Mouse (Mus musculus): ENCODE measurements around the gene Dlec1. TPM values are rescaled to one million over a fixed set of nuclear protein-coding genes. Genes with fewer than 3 reads are reported as not detected.

Dlec1 gene
- polyA plus RNA-seq, 1 experiment, result 0.40 TPM

DNA sequence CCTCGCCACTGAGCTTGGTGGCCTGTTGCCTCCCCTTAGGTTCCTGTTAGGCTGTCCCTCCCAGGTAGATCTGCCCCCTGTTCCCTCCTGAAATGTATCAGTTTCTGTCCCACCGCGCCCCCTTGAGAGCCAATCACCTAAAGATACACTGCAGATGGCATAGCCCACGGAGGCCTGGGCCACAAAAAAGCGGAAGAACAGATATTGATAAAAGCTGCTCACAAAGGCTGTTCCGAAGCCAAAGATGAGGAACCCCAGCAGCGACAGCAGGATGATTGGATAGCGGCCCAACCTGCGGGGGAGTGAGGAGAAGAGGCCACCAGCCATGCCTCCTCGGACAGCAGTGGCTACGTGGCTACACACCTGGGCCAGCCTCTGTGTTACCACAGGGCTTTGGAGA lies 77.0 kb downstream of the Dlec1 start:
- DNase-seq (ENCODE audit: low read depth, low spot score), result no peak
- WGBS, result 91% methylated on average over 11 of the region's 11 CpGs

DNA sequence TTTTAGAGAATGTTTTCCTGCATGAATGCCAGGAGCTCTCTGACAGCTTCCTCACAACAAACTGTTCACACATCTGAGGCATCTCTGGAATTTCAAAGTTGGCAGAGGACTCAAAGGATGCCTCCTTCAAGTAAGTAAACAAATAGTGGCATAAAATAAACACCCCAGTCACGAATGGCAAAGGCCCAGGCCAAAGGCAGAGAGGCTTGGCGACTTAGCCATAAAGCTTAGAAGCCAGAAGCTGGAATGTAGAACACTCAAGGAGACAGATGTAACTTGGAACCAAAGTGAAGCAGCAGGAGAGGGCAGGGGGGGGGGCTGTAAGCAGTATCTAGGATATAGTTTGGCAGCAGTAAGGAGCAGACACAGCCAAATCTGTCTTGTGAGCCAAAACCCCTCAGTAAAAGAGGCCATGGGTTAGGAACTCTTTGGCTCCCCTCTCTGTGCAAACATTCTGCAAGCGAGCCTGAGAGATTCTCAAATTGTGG lies 79.0 kb downstream of the Dlec1 start:
- 11% methylated on average over 3 of the region's 3 CpGs for WGBS
- DNase-seq (ENCODE audit: low read depth, low spot score), result no peak

DNA sequence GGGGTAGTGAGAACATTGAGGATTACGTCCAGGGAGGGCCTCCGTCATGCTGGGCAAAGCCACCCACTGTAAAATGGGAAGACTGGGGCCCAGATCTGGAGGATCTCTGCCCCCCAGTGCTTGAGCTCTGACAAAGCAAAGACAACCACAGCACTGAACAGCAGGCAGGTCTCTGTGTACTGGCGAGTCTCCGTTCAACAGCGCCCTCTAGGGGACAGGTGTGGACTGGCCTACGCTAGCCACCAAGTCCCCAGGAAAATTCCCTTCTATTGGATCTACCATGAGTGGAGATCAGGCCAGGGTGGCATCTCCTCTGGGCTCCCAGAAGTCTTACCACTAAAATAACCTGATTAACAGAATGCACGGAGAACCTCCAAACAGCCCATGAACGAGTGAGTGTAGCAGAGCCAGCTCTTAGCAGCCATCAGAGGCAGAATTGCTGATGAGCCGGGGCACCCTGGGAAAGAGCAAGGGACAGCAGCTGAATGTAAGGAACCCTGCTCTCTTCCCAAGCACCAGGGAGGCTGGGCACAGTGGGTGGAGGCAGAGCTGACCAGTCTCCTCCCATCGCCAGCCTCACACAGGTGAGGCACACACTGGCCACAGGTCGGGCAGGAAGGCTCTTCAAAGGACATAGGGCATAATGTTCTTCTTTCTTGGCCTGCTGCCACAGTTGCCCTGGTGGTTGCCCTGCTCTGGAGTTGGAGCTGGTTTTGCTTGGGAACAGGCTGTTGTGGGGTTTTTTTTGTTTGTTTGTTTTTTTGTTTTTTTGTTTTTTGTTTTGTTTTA lies 90.1 kb downstream of the Dlec1 start:
- DNase-seq (ENCODE audit: low read depth, low spot score), result peak; percentile 52
- 23% methylated on average over 11 of the region's 11 CpGs for WGBS

Other genes starting within 250 kb of the Dlec1 start
- 21.5 and 33.9 TPM in 2 replicates for gene Ctdspl, start 176.0 kb upstream of the Dlec1 start, polyA plus RNA-seq (2012; rRNA removed)
- 6.0 and 6.1 TPM in 2 replicates for gene Vill, start 49.7 kb upstream of the Dlec1 start, polyA plus RNA-seq (2012; rRNA removed)
- 48.4 and 50.9 TPM in 2 replicates for gene Plcd1, start 9.0 kb upstream of the Dlec1 start, polyA plus RNA-seq (2012; rRNA removed)
- gene Acaa1b, start 54.6 kb downstream of the Dlec1 start, polyA plus RNA-seq (2012; rRNA removed), result 2.2 and 4.5 TPM in 2 replicates
- gene Gm47289, start 56.7 kb downstream of the Dlec1 start, polyA plus RNA-seq (2012; rRNA removed), result not detected in 2 replicates
- 0.06 and 0.16 TPM in 2 replicates for gene Slc22a13, start 106.6 kb downstream of the Dlec1 start, polyA plus RNA-seq (2012; rRNA removed)
- 14.2 and 18.4 TPM in 2 replicates for gene Oxsr1, start 219.9 kb downstream of the Dlec1 start, polyA plus RNA-seq (2012; rRNA removed)
- gene Acaa1a, start 237.2 kb downstream of the Dlec1 start, polyA plus RNA-seq (2012; rRNA removed), result 162 and 266 TPM in 2 replicates
- 25.7 and 27.1 TPM in 2 replicates for gene Myd88, start 238.9 kb downstream of the Dlec1 start, polyA plus RNA-seq (2012; rRNA removed)

Data from large intestine, adult 2 months (tissue).